Mouse (Mus musculus) CD8-positive naive resting alpha-beta T cell, adult 2 months (primary cell): ENCODE data around the gene R3hdm2.

Experiments used
- DNase-seq, 2 experiments: peaks; one replicate each; pipeline ENCODE4 v3.0.0; 2022; ENCODE audit warnings: low read depth in 2 of 2, low spot score in 2 of 2

Gene R3hdm2

GRCm38 (mm10) chr10:127537854-127538583 lies 157.9 kb downstream of the R3hdm2 start:
- DNase-seq: peak; percentile 57 to 64

- DNase-seq: no peak
Measured at GRCm38 (mm10) chr10:127541510-127541909, 161.4 kb downstream of the R3hdm2 start.

- DNase-seq: no peak
Measured at GRCm38 (mm10) chr10:127542084-127542483, 162.0 kb downstream of the R3hdm2 start.

- no peak for DNase-seq
Measured at GRCm38 (mm10) chr10:127542720-127543119, 162.6 kb downstream of the R3hdm2 start.

- DNase-seq: no peak
Measured at GRCm38 (mm10) chr10:127543916-127544315, 163.8 kb downstream of the R3hdm2 start.

- DNase-seq: no peak
Measured at GRCm38 (mm10) chr10:127544375-127544774, 164.2 kb downstream of the R3hdm2 start.

- DNase-seq: no peak
Measured at GRCm38 (mm10) chr10:127546505-127546904, 166.4 kb downstream of the R3hdm2 start.

- DNase-seq: no peak
Measured at GRCm38 (mm10) chr10:127548236-127548635, 168.1 kb downstream of the R3hdm2 start.
